Mouse (Mus musculus): ENCODE measurements around the gene Adcy9. TPM values are rescaled to one million over a fixed set of nuclear protein-coding genes. Genes with fewer than 3 reads are reported as not detected.

Adcy9 gene
- total RNA-seq (2017) = 2.7 to 3.6 TPM (median 2.8 TPM) in 3 replicates

DNA sequence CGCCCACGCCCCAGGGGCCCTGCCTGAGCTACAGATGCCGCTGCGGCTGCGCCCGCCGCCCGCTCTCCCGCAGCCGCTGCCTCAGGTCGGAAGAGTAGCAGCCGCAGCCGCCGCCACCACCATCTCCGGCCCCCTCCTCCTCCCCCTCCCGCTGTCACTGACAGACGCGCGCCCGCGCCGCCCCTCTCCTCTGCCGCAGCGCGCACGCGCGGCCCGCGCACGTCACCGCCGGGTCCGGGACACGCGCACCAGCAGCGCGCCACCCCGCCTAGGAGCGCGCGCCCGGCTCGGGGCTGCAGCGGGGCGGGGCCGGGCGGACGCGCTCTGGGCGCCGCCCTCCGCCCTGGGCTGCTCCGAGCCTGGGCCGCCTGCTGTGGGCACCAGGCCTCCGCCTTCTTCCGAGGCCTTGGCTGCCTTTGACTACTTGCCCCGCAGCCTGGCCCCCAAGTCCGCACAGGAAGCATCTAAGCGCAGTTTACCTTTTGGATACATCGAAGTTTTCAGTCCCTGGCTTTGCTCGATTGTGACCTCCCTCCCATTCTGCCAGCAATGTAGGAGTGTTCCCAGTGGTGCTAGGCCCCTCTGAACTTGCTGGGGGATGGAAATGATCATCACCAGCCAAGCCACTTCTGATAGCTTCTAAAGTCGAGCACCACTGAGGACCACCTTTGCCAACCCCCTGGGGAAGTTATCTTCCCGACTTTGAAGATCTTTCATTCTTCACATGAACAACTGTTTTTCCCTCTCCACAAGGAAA, at the start of gene Adcy9:
Gene Adcy9, minus strand, starts transcription at position 201 of the 757 bp plus-strand sequence.
- peak; percentile 36 for ATAC-seq (replicated peaks; ENCODE audit: insufficient number of reproducible peaks, low FRiP score, low TSS enrichment, poor library complexity, severe bottlenecking)

DNA sequence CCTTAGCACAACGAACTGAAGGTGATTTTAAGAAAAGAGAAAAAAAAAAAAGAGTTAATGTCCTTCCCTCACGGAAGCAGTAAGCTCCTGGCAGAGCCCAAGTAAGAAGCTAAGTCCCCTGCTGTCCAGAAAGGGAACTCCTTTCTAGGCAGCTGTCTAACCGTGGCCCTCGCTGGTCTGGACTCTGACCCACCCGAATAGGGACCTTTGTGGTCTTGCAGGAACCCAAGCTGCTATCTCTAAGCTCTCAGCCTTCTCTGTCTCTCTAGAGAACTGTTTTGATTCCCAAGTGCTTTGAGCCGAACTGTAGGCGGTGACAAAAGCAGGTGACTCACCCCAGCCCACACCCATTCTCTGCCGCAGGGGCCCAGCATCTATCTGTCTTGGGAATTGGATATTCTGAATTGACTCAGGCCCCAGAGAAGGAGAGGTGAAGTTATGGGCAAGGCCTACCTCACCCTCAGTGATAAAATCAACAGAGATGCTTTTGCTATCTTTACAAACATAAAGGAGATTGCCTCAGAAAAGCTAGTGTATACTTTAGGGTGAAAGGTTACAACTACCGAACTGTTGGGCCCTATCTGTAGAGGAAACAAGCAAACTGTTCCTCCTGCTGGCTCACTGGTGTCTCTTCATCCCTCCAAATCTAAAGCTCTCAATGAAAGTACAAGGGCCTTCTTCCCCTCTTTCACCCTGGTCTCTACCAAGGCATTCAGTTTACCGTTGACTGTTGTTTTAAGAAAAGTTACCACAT, 49.5 kb upstream of the Adcy9 start:
- ATAC-seq (replicated peaks; ENCODE audit: insufficient number of reproducible peaks, low FRiP score, low TSS enrichment, poor library complexity, severe bottlenecking) = no peak

GRCm38 (mm10) chr16:4464529-4465089, 44.3 kb upstream of the Adcy9 start:
- no peak for ATAC-seq (replicated peaks; ENCODE audit: insufficient number of reproducible peaks, low FRiP score, low TSS enrichment, poor library complexity, severe bottlenecking)

DNA sequence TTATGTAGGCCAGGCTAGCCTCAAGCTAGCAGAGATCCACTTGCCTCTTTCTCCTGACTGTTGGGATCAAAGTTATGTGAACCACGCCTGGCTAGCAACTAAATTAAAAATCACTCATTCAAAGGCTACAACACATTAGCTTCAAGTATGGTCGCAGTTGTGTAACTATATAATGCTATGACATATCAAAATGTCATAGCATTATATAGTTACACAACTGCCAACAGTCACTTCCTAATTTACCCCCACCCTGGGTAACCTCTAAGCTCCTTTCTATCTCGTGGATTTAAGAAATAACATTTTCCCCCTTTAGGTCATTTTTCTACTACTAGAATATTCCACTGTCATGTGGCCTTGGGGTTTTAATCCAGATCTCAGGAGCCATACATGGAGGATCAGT, 37.6 kb upstream of the Adcy9 start:
- no peak for ATAC-seq (replicated peaks; ENCODE audit: insufficient number of reproducible peaks, low FRiP score, low TSS enrichment, poor library complexity, severe bottlenecking)

DNA sequence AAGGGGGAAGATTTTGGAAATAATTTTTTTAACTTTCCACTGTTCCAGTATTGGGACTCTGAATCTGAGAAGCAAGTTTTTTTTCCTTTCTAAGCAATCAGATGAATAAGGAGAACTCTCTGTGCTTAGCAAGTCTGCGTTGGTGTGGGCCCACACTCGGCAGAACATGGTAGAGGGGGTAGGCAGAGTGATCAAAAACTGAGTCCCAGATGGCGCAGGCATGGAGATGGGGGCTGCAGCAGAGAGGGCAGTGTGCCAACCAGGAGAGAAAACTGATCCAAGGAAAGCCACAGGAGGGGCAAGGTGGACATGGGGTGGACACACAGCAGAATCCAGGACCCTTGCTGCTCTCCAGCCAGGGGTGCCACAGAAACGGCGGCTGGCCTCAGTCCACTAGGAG, 36.1 kb upstream of the Adcy9 start:
- no peak for ATAC-seq (replicated peaks; ENCODE audit: insufficient number of reproducible peaks, low FRiP score, low TSS enrichment, poor library complexity, severe bottlenecking)

GRCm38 (mm10) chr16:4455693-4456092, 35.4 kb upstream of the Adcy9 start:
- no peak for ATAC-seq (replicated peaks; ENCODE audit: insufficient number of reproducible peaks, low FRiP score, low TSS enrichment, poor library complexity, severe bottlenecking)

GRCm38 (mm10) chr16:4454563-4454962, 34.3 kb upstream of the Adcy9 start:
- no peak for ATAC-seq (replicated peaks; ENCODE audit: insufficient number of reproducible peaks, low FRiP score, low TSS enrichment, poor library complexity, severe bottlenecking)

GRCm38 (mm10) chr16:4449418-4449817, 29.1 kb upstream of the Adcy9 start:
- no peak for ATAC-seq (replicated peaks; ENCODE audit: insufficient number of reproducible peaks, low FRiP score, low TSS enrichment, poor library complexity, severe bottlenecking)

DNA sequence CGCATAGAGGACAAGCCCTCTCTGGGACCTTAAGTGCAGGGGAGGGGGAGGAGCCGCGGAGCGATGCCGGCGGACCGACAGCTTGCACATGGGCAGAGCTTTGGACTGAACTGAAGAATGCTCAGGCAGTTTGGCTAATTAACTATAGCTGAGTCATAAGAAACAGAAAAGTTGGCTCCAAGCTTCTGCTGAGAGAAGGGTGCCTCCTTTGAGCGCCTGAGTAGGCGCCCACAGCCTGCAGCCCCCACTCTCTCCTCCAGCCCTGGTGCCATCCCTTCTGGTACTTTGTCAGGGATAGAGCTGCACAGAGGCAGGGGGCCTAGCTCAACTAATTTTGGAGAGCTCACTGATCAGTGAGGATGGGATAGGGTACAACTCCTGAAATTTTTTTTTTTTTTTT, 27.9 kb upstream of the Adcy9 start:
- no peak for ATAC-seq (replicated peaks; ENCODE audit: insufficient number of reproducible peaks, low FRiP score, low TSS enrichment, poor library complexity, severe bottlenecking)

GRCm38 (mm10) chr16:4446395-4446794, 26.1 kb upstream of the Adcy9 start:
- no peak for ATAC-seq (replicated peaks; ENCODE audit: insufficient number of reproducible peaks, low FRiP score, low TSS enrichment, poor library complexity, severe bottlenecking)

DNA sequence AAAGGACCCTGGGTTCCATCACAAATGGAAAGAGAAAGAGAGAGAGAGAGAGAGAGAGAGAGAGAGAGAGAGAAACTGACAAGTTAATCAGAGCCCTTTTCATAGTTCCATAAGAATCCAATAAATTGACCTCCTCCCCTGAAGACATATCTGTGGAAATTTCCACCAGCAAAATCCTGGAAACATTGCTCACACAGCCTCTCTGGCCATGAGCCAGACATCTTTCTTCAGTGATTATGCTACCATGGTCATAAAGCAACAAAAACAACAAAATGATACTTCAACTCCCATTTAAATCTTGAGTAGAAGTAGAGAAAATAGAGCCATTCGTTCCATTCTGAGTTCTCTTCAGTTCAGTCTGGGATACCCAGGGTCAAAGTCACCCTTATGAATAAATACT, 24.1 kb upstream of the Adcy9 start:
- no peak for ATAC-seq (replicated peaks; ENCODE audit: insufficient number of reproducible peaks, low FRiP score, low TSS enrichment, poor library complexity, severe bottlenecking)

DNA sequence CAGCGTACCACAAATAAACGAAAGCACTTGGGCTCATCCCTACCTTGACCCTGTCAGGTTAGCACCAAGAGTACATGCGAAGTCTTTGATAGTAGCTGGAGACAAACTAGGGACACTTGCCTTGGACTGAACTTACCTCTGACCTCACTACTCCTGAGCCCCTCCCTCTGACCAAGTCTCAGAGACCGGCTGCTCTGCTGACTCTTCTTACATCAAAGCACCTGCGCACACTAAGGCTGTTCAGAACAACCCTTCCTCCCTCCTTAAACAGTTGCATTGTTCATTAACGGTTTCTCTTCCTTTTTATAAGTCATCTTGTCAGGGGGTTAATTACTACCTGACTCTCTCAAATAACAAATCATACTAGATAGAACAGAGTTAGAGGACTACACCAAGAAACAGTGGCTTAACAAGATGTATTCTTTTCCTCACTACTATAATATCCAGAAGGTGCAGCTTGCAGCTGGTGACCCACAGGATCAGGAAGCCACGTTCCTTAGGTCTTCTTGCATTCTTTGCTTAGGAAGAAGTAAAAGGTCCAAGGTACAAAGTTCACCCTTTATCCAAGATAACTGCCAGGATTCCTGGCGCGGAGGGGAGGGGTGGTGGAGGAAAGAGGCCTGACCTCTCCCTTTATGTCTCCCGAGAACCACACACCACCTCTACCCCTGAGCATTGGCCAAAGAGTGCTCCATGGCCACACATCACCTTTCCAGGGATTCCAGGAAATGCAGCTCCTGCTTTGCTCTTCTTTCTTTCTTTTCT, 19.2 kb upstream of the Adcy9 start:
- ATAC-seq (replicated peaks; ENCODE audit: insufficient number of reproducible peaks, low FRiP score, low TSS enrichment, poor library complexity, severe bottlenecking) = no peak

DNA sequence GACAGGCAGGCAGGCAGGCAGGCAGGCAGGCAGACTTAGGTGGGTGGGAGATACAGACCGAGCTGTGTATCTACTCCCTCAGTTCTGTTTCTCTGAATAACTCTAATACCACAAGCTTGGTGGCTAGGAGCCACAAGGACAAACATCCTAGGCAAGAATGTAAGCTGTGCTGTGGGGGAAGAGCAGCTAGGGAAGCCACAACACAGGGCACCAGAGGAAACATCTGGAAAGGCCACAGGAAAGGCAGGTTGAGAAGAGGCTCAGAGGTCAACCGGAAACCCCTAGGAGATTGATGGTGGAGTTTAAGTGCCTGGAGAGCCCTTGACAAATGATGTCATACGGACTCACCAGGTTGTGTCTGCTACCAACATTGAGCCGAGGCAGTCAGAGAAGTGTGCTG, 16.4 kb upstream of the Adcy9 start:
- ATAC-seq (replicated peaks; ENCODE audit: insufficient number of reproducible peaks, low FRiP score, low TSS enrichment, poor library complexity, severe bottlenecking) = no peak

- no peak for ATAC-seq (replicated peaks; ENCODE audit: insufficient number of reproducible peaks, low FRiP score, low TSS enrichment, poor library complexity, severe bottlenecking)
These were observed 15.1 kb upstream of the Adcy9 start for GRCm38 (mm10) chr16:4435371-4435770.

- ATAC-seq (replicated peaks; ENCODE audit: insufficient number of reproducible peaks, low FRiP score, low TSS enrichment, poor library complexity, severe bottlenecking) = no peak
These were observed 11.5 kb upstream of the Adcy9 start for GRCm38 (mm10) chr16:4431841-4432240.

- no peak for ATAC-seq (replicated peaks; ENCODE audit: insufficient number of reproducible peaks, low FRiP score, low TSS enrichment, poor library complexity, severe bottlenecking)
These were observed 10.7 kb upstream of the Adcy9 start for GRCm38 (mm10) chr16:4431013-4431412.

- no peak for ATAC-seq (replicated peaks; ENCODE audit: insufficient number of reproducible peaks, low FRiP score, low TSS enrichment, poor library complexity, severe bottlenecking)
These were observed 9.9 kb upstream of the Adcy9 start for GRCm38 (mm10) chr16:4430232-4430631.

DNA sequence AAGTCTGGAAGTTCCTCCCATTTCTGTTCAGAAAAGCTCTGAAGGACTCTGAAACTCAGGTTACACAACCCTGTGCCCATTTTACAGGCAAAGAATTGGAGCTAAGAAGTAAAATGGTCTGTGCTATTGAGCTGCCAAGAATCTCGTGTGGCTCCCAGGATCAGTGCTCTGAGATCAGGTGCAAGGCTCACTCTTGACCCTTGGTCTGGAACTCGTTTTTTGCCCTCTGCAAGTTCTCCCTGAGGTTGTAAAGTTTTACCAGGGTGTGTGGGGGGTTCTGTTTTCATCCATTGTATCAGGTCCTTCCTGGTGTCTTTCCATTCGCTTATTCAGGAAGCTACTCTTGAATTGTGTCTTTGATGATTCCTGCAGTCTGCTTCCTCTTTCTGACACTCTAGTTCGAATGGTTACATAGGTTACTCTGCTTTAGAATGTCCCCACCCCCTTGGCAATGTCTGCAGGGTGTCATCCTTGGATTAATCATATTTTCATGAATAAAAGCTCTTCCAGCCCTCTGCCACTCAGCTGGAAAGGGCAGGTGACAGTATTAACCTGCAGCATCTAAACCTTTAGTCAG, 5.4 kb upstream of the Adcy9 start:
- no peak for ATAC-seq (replicated peaks; ENCODE audit: insufficient number of reproducible peaks, low FRiP score, low TSS enrichment, poor library complexity, severe bottlenecking)

DNA sequence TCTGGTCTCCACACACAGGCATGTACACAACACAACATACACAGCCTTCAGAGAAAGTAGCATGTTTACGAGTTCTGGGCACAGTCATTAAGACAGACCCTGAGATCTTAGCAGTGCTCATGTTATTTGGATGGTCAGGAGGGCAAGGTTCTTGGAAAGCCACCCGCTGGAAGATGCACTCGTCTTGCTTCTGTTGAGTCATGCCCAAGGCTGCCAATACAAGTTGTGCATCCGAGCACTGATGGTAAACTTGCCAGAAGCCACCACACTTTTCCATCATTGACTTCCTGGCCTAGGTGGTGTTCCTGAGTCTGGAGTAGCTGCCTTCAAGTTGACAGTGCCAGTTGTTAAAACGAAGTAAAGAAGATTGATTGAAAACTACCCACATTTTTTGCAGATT, 3.3 kb upstream of the Adcy9 start:
- ATAC-seq (replicated peaks; ENCODE audit: insufficient number of reproducible peaks, low FRiP score, low TSS enrichment, poor library complexity, severe bottlenecking) = no peak

All from monocyte, adult 5-6 weeks (primary cell).